Mouse (Mus musculus) thymus, adult 2 months (tissue): Measurements from ENCODE around the gene Sytl4. TPM values are rescaled to one million over a fixed set of nuclear protein-coding genes. Genes with fewer than 3 reads are reported as not detected.

Source experiments
- DNase-seq: peaks from one replicate; pipeline ENCODE4 v3.0.0; 2021
- H3K27ac ChIP-seq: fragments of 200-500 bp; 2 replicates; pipeline ENCODE4 v1.5.1; 2012; ENCODE audit warnings: low read length, control low read depth; ENCODE audit not compliant: control insufficient read depth, insufficient read depth
- H3K27me3 ChIP-seq: fragments of 200-500 bp; 2 replicates; pipeline ENCODE4 v1.6.1; 2012; ENCODE audit warnings: mild to moderate bottlenecking, low read length, moderate library complexity, mixed read lengths; ENCODE audit not compliant: control insufficient read depth, insufficient read depth
- H3K36me3 ChIP-seq: fragments of 200-500 bp; 2 replicates; pipeline ENCODE4 v1.6.1; 2012; ENCODE audit warnings: mild to moderate bottlenecking, low read length, moderate library complexity; ENCODE audit not compliant: control insufficient read depth, insufficient read depth
- H3K4me1 ChIP-seq: fragments of 200-500 bp; replicated peaks from 2 replicates; pipeline ENCODE4 v1.6.1; 2012; ENCODE audit warnings: low read length; ENCODE audit not compliant: control insufficient read depth, insufficient read depth
- H3K4me3 ChIP-seq: fragments of 200-500 bp; 2 replicates; pipeline ENCODE4 v1.5.1; 2012; ENCODE audit warnings: mild to moderate bottlenecking, low read length, control low read depth, moderate library complexity; ENCODE audit not compliant: control insufficient read depth, insufficient read depth
- CTCF ChIP-seq: fragments of 200-500 bp; IDR thresholded peaks from 2 replicates; pipeline ENCODE4 v1.5.1; 2012; ENCODE audit warnings: mild to moderate bottlenecking, control low read depth, low read length, moderate library complexity, borderline replicate concordance; ENCODE audit not compliant: control insufficient read depth, poor library complexity, insufficient read depth; ENCODE audit errors: extremely low read depth
- POLR2A ChIP-seq: fragments of 200-500 bp; IDR thresholded peaks from 2 replicates; pipeline ENCODE4 v1.6.1; 2012; ENCODE audit warnings: mild to moderate bottlenecking, low read length, control low read depth, moderate library complexity; ENCODE audit not compliant: control insufficient read depth, poor library complexity, insufficient read depth; ENCODE audit errors: extremely low read depth
- WGBS: fragments of 180-500 bp; shearing (Covaris S2); methylation state at CpG from one replicate; pipeline ENCODE4 v1.1.7; 2018; 5-methylcytosine and 5-hydroxymethylcytosine counted together
- polyA plus RNA-seq: library from polyadenylated mRNA; depleted of rRNA; stranded (reverse); fragments of >200 nt; gene quantifications from 2 replicates; pipeline ENCODE4 v1.2.3, GENCODE M21; 2012; rRNA removed

Gene Sytl4
- polyA plus RNA-seq, 1 experiment, result 0.27 TPM

DNA sequence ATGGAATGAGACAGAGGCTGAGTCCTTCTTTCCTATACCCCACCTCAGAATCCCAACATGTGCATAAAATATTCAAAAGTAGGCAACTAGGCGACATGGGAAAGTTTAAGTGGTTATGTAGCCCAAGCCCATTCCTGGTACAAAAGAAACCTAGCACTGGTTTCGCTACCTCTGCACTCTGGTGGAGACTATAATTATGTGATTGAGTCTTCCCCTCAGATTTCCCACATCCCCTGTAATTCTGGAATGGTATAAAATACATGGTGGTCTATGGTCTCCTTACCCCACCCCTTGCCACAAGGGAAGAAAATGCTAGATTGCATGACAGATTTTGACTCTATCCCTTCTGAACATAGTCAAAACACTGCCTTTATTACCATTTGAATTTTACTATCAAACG lies 68.6 kb downstream of the Sytl4 start:
- WGBS, result 94% methylated on average over 3 of the region's 3 CpGs
- Histone ChIP-seq H3K4me1 (no peaks in the 10 kb centered on the region), H3K4me3 (no peak overlapping the region), H3K27me3 (no peaks in the 10 kb centered on the region), H3K36me3 (no peaks in the 10 kb centered on the region), H3K27ac (no peak overlapping the region)
- no peak for DNase-seq
- TF ChIP-seq POLR2A, result no peak
- no peak for TF ChIP-seq CTCF

DNA sequence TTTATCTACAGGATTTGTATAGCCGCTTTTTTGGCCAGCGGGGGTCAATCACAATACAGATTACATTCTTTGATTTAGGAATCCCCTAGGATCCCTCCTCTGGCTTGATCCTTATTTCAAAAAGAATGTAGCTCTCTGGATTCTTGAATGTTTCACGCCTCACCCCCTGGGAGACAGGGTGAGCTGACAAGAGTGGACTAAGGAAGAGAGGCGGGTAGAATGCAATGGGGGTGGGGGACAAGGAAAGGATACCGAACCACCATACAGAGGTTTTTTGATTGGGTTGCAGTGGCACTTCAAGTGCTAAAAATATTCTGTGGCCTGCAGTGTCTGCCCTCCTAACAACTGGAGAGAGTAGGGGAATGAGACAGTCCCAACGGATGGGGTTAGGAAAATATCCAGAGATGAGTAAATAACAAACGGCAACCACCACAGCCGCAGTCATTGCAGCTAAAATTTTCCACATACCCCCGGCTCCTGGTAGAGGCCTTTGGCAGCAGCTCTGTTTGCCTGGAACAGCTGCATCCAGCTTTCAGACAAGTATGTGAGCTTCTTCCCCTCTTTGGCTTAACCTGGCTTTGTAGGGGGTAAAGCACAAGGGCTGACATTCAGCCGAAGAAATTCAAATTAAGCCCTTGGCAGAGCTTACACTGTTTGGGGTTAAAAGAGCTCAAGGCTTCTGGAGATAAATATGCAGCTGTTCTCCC lies 70.1 kb downstream of the Sytl4 start:
- WGBS, result 87% methylated on average over 10 of the region's 10 CpGs
- Histone ChIP-seq H3K27me3 (no peaks in the 10 kb centered on the region), H3K4me1 (no peaks in the 10 kb centered on the region), H3K36me3 (no peaks in the 10 kb centered on the region), H3K4me3 (no peak overlapping the region), H3K27ac (no peak overlapping the region)
- no peak for DNase-seq
- TF ChIP-seq POLR2A, result no peak
- no peak for TF ChIP-seq CTCF

DNA sequence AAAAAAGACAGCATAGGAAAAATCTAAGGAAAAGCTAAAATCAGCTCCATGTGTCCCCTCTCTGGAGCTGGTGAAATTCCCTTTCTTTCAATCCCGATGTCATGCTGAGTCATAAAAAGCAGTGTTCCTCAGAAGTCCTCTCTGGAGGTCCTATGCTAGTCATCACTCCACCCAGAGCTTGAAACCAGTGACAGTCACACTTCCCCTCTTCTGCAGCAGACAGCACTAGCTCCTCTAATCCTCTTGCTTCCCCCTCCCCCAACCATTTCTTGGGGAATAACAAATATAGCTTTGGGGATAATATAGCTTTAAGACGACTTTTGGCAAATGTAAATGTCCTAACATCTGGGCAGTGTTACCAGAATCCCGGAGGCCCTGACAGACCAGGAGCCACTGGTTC lies 73.4 kb downstream of the Sytl4 start, which contains the start of gene Srpx2:
Gene Srpx2 (plus strand): TSS at position 166 of the 400 bp plus-strand sequence.
- no peak for DNase-seq
- Histone ChIP-seq H3K4me1 (no peaks in the 10 kb centered on the region), H3K27ac (no peak within 1 kb of the TSS), H3K4me3 (no peak within 1 kb of the TSS), H3K36me3 (no peaks in the 10 kb centered on the region), H3K27me3 (no peaks in the 10 kb centered on the region)
- no peak for TF ChIP-seq CTCF
- WGBS, result 50% methylated on average over 3 of the region's 3 CpGs

DNA sequence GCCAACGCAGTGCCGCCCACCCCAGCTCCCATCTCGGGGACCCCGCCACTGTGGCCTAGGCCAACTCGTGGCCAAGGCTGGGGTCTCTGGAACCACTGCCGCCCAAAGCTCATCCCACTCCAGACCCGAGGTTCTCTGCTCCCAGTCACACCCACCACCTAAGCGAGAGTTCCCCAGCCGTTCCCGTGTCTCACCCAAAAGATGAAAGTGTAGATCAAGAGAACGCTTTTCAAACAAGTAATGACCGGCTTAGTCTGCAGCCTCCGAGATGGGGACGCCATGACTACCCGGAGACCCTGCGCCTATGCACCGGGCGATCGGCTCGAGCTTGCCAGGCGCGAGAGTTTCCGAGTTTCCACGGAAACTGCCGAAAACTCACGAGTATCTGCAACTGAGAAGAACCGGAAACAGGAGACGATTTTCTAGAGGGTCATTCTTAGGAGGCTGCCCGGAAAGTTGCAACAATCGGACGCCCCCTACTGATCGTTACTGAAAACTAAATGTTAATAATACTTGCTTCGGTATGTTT lies 83.5 kb downstream of the Sytl4 start, which contains the start of gene Tspan6:
Gene Tspan6 (minus strand): TSS at position 416 of the 529 bp plus-strand sequence.
- H3K4me1 ChIP-seq, result no peaks in the 10 kb centered on the region
- DNase-seq, result peak; percentile 82
- WGBS, result 6% methylated on average over 33 of the region's 33 CpGs
- H3K27me3 ChIP-seq, result no peaks in the 10 kb centered on the region
- no peak within 1 kb of the TSS for H3K27ac ChIP-seq
- TF ChIP-seq CTCF (no peak), POLR2A (no peak)
- H3K36me3 ChIP-seq, result no peaks in the 10 kb centered on the region
- peak within 1 kb of the TSS; percentile 100 for H3K4me3 ChIP-seq

DNA sequence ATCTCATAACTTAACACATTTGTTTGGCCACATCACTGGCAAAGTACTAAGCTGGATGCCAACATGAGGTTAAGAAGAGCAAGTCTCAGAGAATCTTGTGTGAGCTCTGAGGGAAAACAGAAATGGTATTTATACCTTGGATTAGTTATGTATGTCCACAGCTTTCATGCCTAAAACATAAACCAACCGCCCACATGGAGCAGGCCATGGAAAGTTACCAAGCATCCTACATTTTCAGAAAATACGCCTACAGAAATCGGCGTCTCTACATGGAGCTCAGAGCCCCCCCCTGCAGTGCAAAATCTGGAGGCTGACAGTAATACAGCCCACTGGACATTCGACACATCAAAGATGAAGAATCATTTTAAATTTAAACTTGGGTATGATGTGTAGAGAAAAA lies 93.5 kb downstream of the Sytl4 start:
- no peak for DNase-seq
- WGBS, result 87% methylated on average over 5 of the region's 5 CpGs
- no peak for TF ChIP-seq CTCF
- no peak for TF ChIP-seq POLR2A
- Histone ChIP-seq H3K27me3 (no peaks in the 10 kb centered on the region), H3K36me3 (no peaks in the 10 kb centered on the region), H3K4me3 (no peak overlapping the region), H3K27ac (no peak overlapping the region), H3K4me1 (no peaks in the 10 kb centered on the region)

DNA sequence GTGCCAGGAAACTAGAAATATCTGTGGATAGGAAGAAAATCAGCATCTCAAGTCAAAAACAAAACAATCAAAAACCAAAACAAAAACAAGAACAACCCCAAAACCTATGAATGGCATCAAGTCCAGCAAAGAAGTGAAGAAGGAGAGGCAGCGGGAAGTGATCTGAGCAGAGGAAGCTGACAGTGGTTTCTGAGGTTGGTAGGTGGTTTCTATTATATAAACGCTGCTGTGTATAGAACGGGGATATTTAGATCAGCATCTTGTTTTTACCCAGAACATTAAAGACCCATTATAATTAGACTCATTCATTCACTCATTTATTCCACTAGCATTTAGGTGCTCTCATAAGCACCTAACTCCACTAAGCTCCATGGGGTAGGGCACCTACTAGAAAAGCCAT lies 94.3 kb downstream of the Sytl4 start:
- WGBS, result 18% methylated on average over 3 of the region's 3 CpGs
- Histone ChIP-seq H3K36me3 (no peaks in the 10 kb centered on the region), H3K4me3 (no peak overlapping the region), H3K27ac (no peak overlapping the region), H3K4me1 (no peaks in the 10 kb centered on the region), H3K27me3 (no peaks in the 10 kb centered on the region)
- no peak for DNase-seq
- no peak for TF ChIP-seq CTCF
- TF ChIP-seq POLR2A, result no peak

Other genes starting within 250 kb of the Sytl4 start
- gene Tnmd, start 130.8 kb downstream of the Sytl4 start, polyA plus RNA-seq, result 0.20 and 0.62 TPM in 2 replicates
- gene Tspan6, start 83.4 kb downstream of the Sytl4 start, polyA plus RNA-seq, result 6.0 and 6.2 TPM in 2 replicates
- gene Srpx2, start 73.4 kb downstream of the Sytl4 start, polyA plus RNA-seq, result 0.59 and 1.1 TPM in 2 replicates
- gene Cstf2, start 77.4 kb upstream of the Sytl4 start, polyA plus RNA-seq, result 47.2 and 49.6 TPM in 2 replicates
- gene Xkrx, start 180.3 kb upstream of the Sytl4 start, polyA plus RNA-seq, result 15.1 and 19.1 TPM in 2 replicates
- not detected in 2 replicates for gene Arl13a, start 205.7 kb upstream of the Sytl4 start, polyA plus RNA-seq
- 0.19 and 0.34 TPM in 2 replicates for gene Nox1, start 240.1 kb upstream of the Sytl4 start, polyA plus RNA-seq